Mouse (Mus musculus): ENCODE data around the gene Hectd4. TPM values are rescaled to one million over a fixed set of nuclear protein-coding genes. Genes with fewer than 3 reads are reported as not detected.
"Not testable (repeated sequence)": the region's sequence is repeated elsewhere in the genome, so short reads cannot be mapped to it uniquely, and the experiment has no call there.

Hectd4 gene
- polyA plus RNA-seq, 1 experiment, result 8.6 TPM

DNA sequence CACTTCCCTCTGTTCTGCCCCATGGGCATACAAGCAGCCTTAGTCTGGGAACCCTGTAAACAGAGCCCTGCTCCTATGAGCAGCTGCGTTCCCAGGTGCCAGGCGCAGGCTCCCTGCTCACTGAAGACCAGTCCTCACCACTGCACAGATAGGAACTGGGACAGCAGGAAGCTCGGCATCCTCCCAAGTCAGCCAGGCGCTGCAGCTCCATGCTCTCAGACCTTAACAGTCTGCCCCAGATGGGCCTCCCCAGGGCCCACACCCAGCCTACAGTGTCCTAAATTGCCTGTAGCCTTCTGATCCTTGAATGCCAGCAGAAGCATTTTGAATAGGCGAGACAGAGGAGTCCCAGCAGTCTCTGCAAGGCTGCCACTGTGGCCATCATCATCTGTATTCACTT is 141.7 kb downstream of the Hectd4 start:
- TF ChIP-seq FLI1 (IDR thresholded peaks at IDR 0.05; ENCODE audit: low read length) (no peak), GATA1 (IDR thresholded peaks at IDR 0.05; ENCODE audit: borderline replicate concordance, low read length) (no peak)
- H3K4me3 ChIP-seq (replicated peaks), result no peak overlapping the region
- peaks cover 100% of the 10 kb centered on the region for H3K36me3 ChIP-seq (replicated peaks; ENCODE audit: low read length)
- H3K9me3 ChIP-seq, result no peaks in the 10 kb centered on the region
- peaks cover 5% of the 10 kb centered on the region; the same call in 1 of the 2 replicates for H3K4me1 ChIP-seq
- H3K27me3 ChIP-seq (replicated peaks), result no peaks in the 10 kb centered on the region

GRCm38 (mm10) chr5:121363441-121363840 is 143.4 kb downstream of the Hectd4 start:
- peaks cover 100% of the 10 kb centered on the region for H3K36me3 ChIP-seq (replicated peaks; ENCODE audit: low read length)
- no peaks in the 10 kb centered on the region for H3K9me3 ChIP-seq
- peaks cover 5% of the 10 kb centered on the region; the same call in 1 of the 2 replicates for H3K4me1 ChIP-seq
- H3K4me3 ChIP-seq (replicated peaks), result no peak overlapping the region
- TF ChIP-seq GATA1 (IDR thresholded peaks at IDR 0.05; ENCODE audit: borderline replicate concordance, low read length) (no peak), FLI1 (IDR thresholded peaks at IDR 0.05; ENCODE audit: low read length) (no peak)
- H3K27me3 ChIP-seq (replicated peaks), result no peaks in the 10 kb centered on the region

DNA sequence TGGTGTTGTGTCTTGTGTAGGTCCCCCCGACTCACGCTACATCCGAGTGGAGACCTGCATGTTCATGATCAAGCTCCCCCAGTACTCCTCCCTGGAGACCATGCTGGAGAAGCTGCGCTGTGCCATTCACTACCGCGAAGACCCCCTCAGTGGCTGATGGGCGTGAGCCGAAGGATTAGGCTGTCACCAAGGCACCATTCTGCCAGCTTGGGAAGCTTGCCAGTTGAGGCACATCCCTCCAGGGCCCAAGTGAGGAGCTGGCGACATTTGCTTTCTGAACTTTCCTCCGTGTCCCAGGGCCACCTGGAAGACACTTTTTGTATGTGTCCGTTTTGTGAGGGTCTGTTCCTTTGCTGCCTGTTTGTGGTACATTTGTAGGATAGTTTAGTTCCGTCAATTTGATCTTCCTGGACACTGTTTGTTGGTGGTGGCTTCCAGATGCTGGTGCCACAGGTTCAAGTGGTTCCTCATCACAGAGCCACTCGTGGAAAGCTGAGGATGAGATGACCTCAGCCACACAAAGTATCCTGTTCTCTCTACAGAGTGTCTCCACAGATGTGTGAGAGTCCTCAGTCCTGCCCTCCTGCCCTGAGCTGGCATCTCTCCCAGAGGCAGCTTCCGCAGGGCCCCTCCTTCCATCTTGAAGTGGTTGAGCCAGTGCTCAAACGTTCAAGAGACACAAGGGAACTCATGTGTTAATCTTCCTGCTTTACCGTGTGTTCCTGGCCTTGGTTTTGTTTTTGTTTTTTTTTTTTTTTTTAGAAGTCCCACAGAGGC is 146.6 kb downstream of the Hectd4 start:
- peaks cover 97% of the 10 kb centered on the region for H3K36me3 ChIP-seq (replicated peaks; ENCODE audit: low read length)
- H3K27me3 ChIP-seq (replicated peaks), result no peaks in the 10 kb centered on the region
- no peaks in the 10 kb centered on the region for H3K9me3 ChIP-seq
- TF ChIP-seq FLI1 (IDR thresholded peaks at IDR 0.05; ENCODE audit: low read length) (no peak), GATA1 (IDR thresholded peaks at IDR 0.05; ENCODE audit: borderline replicate concordance, low read length) (no peak)
- H3K4me3 ChIP-seq (replicated peaks), result no peak overlapping the region
- H3K4me1 ChIP-seq, result peaks cover 8% of the 10 kb centered on the region; the same call in 1 of the 2 replicates

- TF ChIP-seq FLI1 (IDR thresholded peaks at IDR 0.05; ENCODE audit: low read length) (no peak), GATA1 (IDR thresholded peaks at IDR 0.05; ENCODE audit: borderline replicate concordance, low read length) (no peak)
- peaks cover 8% of the 10 kb centered on the region; the same call in 1 of the 2 replicates for H3K4me1 ChIP-seq
- H3K4me3 ChIP-seq (replicated peaks), result no peak overlapping the region
- H3K9me3 ChIP-seq, result no peaks in the 10 kb centered on the region
- H3K36me3 ChIP-seq (replicated peaks; ENCODE audit: low read length), result peaks cover 97% of the 10 kb centered on the region
- no peaks in the 10 kb centered on the region for H3K27me3 ChIP-seq (replicated peaks)
These were observed 147.2 kb downstream of the Hectd4 start for GRCm38 (mm10) chr5:121367255-121367654.

- Histone ChIP-seq H3K4me3 (replicated peaks) (no peak overlapping the region), H3K4me1 (peaks cover 4% of the 10 kb centered on the region; the same call in 1 of the 2 replicates), H3K36me3 (replicated peaks; ENCODE audit: low read length) (peaks cover 95% of the 10 kb centered on the region), H3K27me3 (replicated peaks) (no peaks in the 10 kb centered on the region), H3K9me3 (no peaks in the 10 kb centered on the region)
- TF ChIP-seq GATA1 (IDR thresholded peaks at IDR 0.05; ENCODE audit: borderline replicate concordance, low read length), result no peak
- no peak for TF ChIP-seq FLI1 (IDR thresholded peaks at IDR 0.05; ENCODE audit: low read length)
These were observed 151.7 kb downstream of the Hectd4 start for GRCm38 (mm10) chr5:121371712-121372111.

- Histone ChIP-seq H3K4me3 (replicated peaks) (no peak overlapping the region), H3K27me3 (replicated peaks) (no peaks in the 10 kb centered on the region), H3K4me1 (peaks cover 7% of the 10 kb centered on the region; the same call in 1 of the 2 replicates), H3K36me3 (replicated peaks; ENCODE audit: low read length) (peaks cover 94% of the 10 kb centered on the region), H3K9me3 (no peaks in the 10 kb centered on the region)
- no peak for TF ChIP-seq GATA1 (IDR thresholded peaks at IDR 0.05; ENCODE audit: borderline replicate concordance, low read length)
- no peak for TF ChIP-seq FLI1 (IDR thresholded peaks at IDR 0.05; ENCODE audit: low read length)
These were observed 154.8 kb downstream of the Hectd4 start for GRCm38 (mm10) chr5:121374790-121375189.

- H3K4me1 ChIP-seq, result peaks cover 18% of the 10 kb centered on the region
- H3K9me3 ChIP-seq; H3K27me3 ChIP-seq (replicated peaks); H3K4me3 ChIP-seq (replicated peaks): not testable (repeated sequence)
- peaks cover 96% of the 10 kb centered on the region for H3K36me3 ChIP-seq (replicated peaks; ENCODE audit: low read length)
These were observed 157.0 kb downstream of the Hectd4 start for GRCm38 (mm10) chr5:121376972-121377371.

DNA sequence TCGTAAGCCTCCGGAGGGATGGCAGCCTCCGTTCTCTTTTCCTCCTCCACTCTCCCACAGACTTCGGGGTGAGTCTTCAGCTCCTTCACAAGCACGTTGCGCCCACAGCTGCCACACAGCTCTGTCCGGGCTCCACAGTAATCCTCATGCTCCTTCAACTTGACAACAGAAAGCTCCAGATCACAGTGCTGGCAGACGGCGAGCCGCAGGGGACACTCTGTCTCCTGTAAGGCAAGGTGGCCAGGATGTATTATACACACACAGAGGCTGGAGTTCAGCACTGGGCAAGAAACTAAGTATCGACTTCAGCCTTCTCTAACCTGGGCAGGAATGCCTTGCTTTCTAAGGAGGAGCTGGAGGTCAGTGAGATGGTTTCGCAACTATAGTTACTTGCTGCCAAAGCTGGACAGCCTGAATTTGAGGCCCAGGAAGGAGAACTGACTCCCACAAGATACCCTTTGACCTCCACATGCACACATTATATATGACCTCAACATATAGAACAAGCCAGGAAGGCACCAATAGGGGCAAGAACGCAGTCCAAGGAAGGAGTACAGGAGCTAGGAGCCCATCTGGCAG is 158.7 kb downstream of the Hectd4 start:
- Histone ChIP-seq H3K36me3 (replicated peaks; ENCODE audit: low read length) (peaks cover 92% of the 10 kb centered on the region), H3K4me3 (replicated peaks) (no peak overlapping the region), H3K27me3 (replicated peaks) (no peaks in the 10 kb centered on the region), H3K4me1 (peaks cover 33% of the 10 kb centered on the region), H3K9me3 (peaks cover 8% of the 10 kb centered on the region; the same call in 1 of the 2 replicates)
- TF ChIP-seq GATA1 (IDR thresholded peaks at IDR 0.05; ENCODE audit: borderline replicate concordance, low read length) (no peak), FLI1 (IDR thresholded peaks at IDR 0.05; ENCODE audit: low read length) (no peak)

DNA sequence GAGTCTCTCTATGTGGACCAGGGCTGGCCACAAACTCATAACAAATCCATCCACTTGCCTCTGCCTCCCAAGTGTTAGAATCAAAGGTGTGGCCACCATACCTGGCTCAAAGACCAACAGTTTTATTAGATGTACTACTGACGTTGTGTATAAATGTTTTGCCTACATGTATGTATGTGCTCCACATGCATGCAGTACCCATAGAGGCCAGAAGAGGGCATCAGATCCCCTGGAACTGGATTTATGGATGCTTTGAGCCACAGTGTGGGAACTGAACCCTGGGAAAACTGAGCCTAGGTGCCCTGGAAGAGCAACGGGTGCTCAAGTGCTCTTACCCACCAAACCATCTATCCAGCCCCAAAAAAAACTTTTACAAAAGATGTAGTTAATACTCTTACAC is 160.7 kb downstream of the Hectd4 start:
- Histone ChIP-seq H3K36me3 (replicated peaks; ENCODE audit: low read length) (peaks cover 74% of the 10 kb centered on the region), H3K27me3 (replicated peaks) (no peaks in the 10 kb centered on the region), H3K4me1 (peaks cover 45% of the 10 kb centered on the region), H3K4me3 (replicated peaks) (no peak overlapping the region), H3K9me3 (peaks cover 8% of the 10 kb centered on the region; the same call in 1 of the 2 replicates)
- TF ChIP-seq GATA1 (IDR thresholded peaks at IDR 0.05; ENCODE audit: borderline replicate concordance, low read length) (no peak), FLI1 (IDR thresholded peaks at IDR 0.05; ENCODE audit: low read length) (no peak)

Data from megakaryocyte, embryonic 14.5 days (primary cell).